Mouse (Mus musculus) hindbrain, embryonic 15.5 days (tissue): ENCODE measurements around the gene Akap8. TPM values are rescaled to one million over a fixed set of nuclear protein-coding genes. Genes with fewer than 3 reads are reported as not detected.

ENCODE experiments used
- ATAC-seq: fragments of 200-750 bp; cut with Nextera tagmentation; 2 replicates; pipeline ENCODE4 v1.8.0; 2017; ENCODE audit warnings: low read depth, moderate number of reproducible peaks, moderate TSS enrichment; ENCODE audit not compliant: low FRiP score
- H3K27ac ChIP-seq: fragments of 300-500 bp; sonication (generic); replicated peaks from 2 replicates; pipeline ENCODE4 v1.5.1; 2015; ENCODE audit warnings: mild to moderate bottlenecking, inconsistent platforms
- H3K27me3 ChIP-seq: fragments of 300-500 bp; sonication (generic); 2 replicates; pipeline ENCODE4 v1.6.1; 2015; ENCODE audit warnings: control low read depth, inconsistent platforms
- H3K36me3 ChIP-seq: fragments of 300-500 bp; sonication (generic); 2 replicates; pipeline ENCODE4 v1.6.1; 2015; ENCODE audit warnings: control low read depth, inconsistent platforms
- H3K4me1 ChIP-seq: fragments of 300-500 bp; sonication (generic); replicated peaks from 2 replicates; pipeline ENCODE4 v1.6.1; 2015; ENCODE audit warnings: control low read depth, inconsistent platforms
- H3K4me2 ChIP-seq: fragments of 300-500 bp; sonication (generic); 2 replicates; pipeline ENCODE4 v1.6.1; 2015; ENCODE audit warnings: moderate library complexity, mild to moderate bottlenecking, inconsistent platforms
- H3K4me3 ChIP-seq: fragments of 300-500 bp; sonication (generic); 2 replicates; pipeline ENCODE4 v1.5.1; 2015; ENCODE audit warnings: mild to moderate bottlenecking, inconsistent platforms
- H3K9ac ChIP-seq: fragments of 300-500 bp; sonication (generic); 2 replicates; pipeline ENCODE4 v1.6.1; 2015; ENCODE audit warnings: inconsistent platforms
- H3K9me3 ChIP-seq: fragments of 300-500 bp; sonication (generic); 2 replicates; pipeline ENCODE4 v1.6.1; 2016; ENCODE audit warnings: control low read depth, inconsistent platforms
- WGBS: fragments of 180-500 bp; shearing (Covaris S2); methylation state at CpG from one replicate; pipeline ENCODE4 v1.1.7; 2015; 5-methylcytosine and 5-hydroxymethylcytosine counted together
- polyA plus RNA-seq: library from polyadenylated mRNA; unstranded; fragments of >200 nt; fragmentation: Nextera tagmentation; extraction: Ambion mirVana; gene quantifications from 2 replicates; pipeline ENCODE4 v1.2.1, GENCODE M21; 2015

The Akap8 gene
- polyA plus RNA-seq, 1 experiment from 2014 or later, result 106 TPM

DNA sequence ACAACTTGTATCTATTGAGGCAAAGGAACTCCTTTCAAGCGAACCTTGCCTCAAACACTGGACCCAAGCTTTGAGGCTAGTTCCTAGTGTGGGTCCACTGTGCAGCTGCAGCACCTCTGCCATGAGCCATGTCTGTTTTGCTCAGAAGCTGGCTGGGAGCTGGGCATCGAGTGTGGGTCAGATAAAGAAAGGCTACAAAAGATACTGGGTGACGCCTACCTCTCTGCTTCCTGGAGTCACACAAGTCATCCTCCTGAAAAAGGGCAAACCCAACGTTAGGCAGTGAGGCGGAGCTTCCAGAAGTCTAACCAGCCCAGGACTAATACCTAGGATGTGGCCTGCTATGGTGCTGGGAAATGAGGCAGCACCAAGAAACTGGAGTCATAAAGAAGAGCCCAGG lies 7.1 kb downstream of the Akap8 start:
- ATAC-seq, result no peak
- Histone ChIP-seq H3K27ac (no peak overlapping the region), H3K9me3 (no peaks in the 10 kb centered on the region), H3K4me3 (no peak overlapping the region), H3K4me2 (no peak overlapping the region), H3K4me1 (peaks cover 7% of the 10 kb centered on the region), H3K36me3 (peaks cover 86% of the 10 kb centered on the region), H3K9ac (no peak overlapping the region), H3K27me3 (no peaks in the 10 kb centered on the region)
- WGBS, result 84% methylated on average over 5 of the region's 5 CpGs

DNA sequence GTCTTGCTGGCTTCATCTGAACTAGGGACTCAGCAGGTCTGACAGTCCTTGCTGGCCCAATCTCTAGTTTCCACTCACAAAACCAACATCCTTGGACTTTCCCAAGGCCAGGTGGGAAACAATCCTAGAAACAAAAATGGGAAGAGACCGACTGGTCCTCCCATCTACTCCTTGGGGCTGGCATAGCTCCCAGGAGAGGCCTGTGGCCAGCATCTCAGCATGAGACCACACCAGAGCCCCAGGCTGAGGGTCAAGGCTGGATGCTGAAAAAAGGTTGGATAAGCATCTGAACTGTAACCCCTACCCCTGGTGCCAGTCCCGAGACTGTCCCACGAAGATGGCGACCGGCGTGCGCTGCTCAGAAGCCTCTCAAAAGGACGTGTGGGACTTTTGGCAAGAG lies 8.2 kb downstream of the Akap8 start:
- Histone ChIP-seq H3K27ac (no peak overlapping the region), H3K4me2 (no peak overlapping the region), H3K36me3 (peaks cover 97% of the 10 kb centered on the region), H3K9me3 (no peaks in the 10 kb centered on the region), H3K4me3 (no peak overlapping the region), H3K9ac (no peak overlapping the region), H3K4me1 (no peaks in the 10 kb centered on the region), H3K27me3 (no peaks in the 10 kb centered on the region)
- no peak for ATAC-seq
- 95% methylated on average over 8 of the region's 8 CpGs for WGBS

DNA sequence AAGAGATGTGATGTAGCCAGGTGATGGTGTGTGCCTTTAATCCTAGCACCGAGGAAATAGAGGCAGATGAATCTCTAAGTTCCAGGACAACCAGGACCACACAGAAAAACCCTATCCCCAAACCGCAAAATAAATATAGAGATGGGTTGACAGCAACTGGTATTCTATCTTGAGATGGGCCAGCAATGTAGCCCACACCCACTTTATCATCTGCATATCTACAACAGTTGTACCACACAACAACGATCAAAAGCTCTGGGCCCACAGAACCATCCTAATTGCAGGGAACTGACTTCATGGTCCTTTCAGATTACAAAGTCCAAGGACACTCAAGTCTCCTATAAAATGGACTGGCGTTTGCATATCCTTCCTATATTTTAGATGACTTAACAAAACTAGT lies 13.1 kb downstream of the Akap8 start:
- no peak for ATAC-seq
- no peaks in the 10 kb centered on the region for H3K9me3 ChIP-seq
- no peaks in the 10 kb centered on the region for H3K27me3 ChIP-seq
- H3K9ac ChIP-seq, result no peak overlapping the region
- WGBS, result 96% methylated on average over 4 of the region's 4 CpGs
- no peak overlapping the region for H3K4me2 ChIP-seq
- H3K36me3 ChIP-seq, result peaks cover 92% of the 10 kb centered on the region
- H3K27ac ChIP-seq, result no peak overlapping the region
- no peak overlapping the region for H3K4me3 ChIP-seq
- no peaks in the 10 kb centered on the region for H3K4me1 ChIP-seq

DNA sequence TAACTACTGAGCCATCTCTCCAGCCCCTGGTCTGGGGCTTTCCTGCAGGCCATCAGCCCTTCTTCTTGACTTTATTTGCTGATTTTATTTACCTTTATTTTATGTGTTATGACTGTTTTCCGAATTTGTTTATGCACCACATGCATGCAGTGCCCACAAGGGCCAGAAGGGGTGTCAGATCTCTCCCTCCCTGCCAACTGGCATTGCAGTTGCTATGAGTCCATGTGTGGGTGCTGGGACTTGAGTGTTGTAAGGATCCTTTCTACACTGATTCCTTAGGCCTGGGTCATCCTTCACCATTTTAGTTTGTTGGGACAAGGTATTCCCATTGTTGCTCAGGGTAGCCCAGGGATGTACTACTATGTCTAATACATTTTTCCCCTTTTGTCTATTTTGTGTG lies 22.9 kb downstream of the Akap8 start:
- H3K4me2 ChIP-seq, result no peak overlapping the region
- no peaks in the 10 kb centered on the region for H3K27me3 ChIP-seq
- H3K9ac ChIP-seq, result no peak overlapping the region
- no peaks in the 10 kb centered on the region for H3K4me1 ChIP-seq
- H3K9me3 ChIP-seq, result no peaks in the 10 kb centered on the region
- no peak overlapping the region for H3K27ac ChIP-seq
- no peaks in the 10 kb centered on the region for H3K36me3 ChIP-seq
- WGBS, result 93% methylated on average over 1 of the region's 1 CpGs
- H3K4me3 ChIP-seq, result no peak overlapping the region
- ATAC-seq, result no peak

DNA sequence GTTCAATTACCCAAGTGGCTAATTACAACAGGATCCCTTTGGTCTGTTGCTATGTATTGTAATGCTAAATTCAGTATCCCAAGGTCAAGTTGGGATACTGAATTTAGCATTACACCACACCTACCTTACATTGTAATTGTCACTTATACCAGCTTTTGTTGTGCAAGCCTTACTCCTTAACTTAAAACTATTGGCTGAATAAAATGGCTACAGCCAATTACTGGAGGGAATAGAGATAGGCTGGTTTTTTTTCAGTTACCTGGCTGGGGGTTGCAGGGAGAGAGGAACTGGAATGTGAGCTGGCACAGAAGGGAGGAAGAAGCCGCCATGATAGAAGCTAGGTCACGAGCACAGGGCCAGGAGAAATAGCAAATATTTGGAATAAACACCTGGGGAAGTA lies 25.1 kb downstream of the Akap8 start:
- WGBS, result 89% methylated on average over 2 of the region's 2 CpGs
- Histone ChIP-seq H3K27ac (no peak overlapping the region), H3K4me2 (no peak overlapping the region), H3K9ac (no peak overlapping the region), H3K4me3 (no peak overlapping the region), H3K27me3 (no peaks in the 10 kb centered on the region), H3K9me3 (no peaks in the 10 kb centered on the region), H3K4me1 (no peaks in the 10 kb centered on the region), H3K36me3 (no peaks in the 10 kb centered on the region)
- ATAC-seq, result no peak

DNA sequence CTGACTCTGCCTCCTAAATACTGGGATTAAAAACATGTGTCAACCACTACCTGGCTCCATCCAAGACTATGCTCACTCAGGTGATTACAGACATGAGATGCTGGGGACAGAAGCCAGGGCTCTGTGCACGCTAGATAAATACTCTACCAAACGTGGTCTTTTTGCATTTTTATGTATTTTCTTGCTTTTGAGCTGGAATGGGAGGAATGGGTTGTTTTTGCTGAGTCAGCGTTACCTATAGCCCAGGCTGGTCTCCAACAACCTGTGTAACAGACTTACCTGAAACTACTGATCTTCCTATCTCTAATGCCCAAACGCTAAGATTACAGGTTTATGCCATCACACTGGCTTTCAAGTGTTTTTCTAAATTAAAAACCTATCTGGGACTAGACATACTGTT lies 25.9 kb downstream of the Akap8 start:
- Histone ChIP-seq H3K27me3 (no peaks in the 10 kb centered on the region), H3K9me3 (no peaks in the 10 kb centered on the region), H3K4me3 (no peak overlapping the region), H3K4me2 (no peak overlapping the region), H3K9ac (no peak overlapping the region), H3K4me1 (no peaks in the 10 kb centered on the region), H3K27ac (no peak overlapping the region), H3K36me3 (no peaks in the 10 kb centered on the region)
- WGBS, result 89% methylated on average over 4 of the region's 4 CpGs
- ATAC-seq, result no peak

DNA sequence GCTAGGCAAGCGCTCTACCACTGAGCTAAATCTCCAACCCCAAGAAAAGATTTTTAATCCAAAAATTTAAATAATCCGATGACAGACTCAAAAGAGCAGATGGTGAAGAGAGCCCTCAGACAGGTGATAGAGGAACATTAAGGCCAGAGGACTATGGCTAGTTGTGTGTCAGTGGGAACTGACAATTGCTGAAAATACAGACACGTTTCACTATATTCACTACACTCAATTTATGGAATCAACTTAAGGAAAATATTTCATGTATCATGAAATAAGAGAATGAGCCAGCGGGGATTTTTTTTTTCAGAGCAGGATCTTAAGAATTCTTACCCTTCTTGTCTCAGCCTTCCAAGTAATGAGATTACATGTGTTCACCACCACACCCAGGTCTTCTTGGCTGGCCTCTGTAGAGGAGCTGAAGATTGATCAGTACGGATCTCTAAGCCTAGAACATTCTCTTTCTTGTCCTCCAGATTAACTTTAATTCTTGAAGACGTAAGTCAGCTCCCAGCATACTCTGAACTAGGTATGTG lies 35.8 kb downstream of the Akap8 start:
- H3K9me3 ChIP-seq, result no peaks in the 10 kb centered on the region
- H3K4me1 ChIP-seq, result peaks cover 46% of the 10 kb centered on the region
- peak overlapping the region; percentile 97 for H3K9ac ChIP-seq
- ATAC-seq, result no peak
- 54% methylated on average over 6 of the region's 6 CpGs for WGBS
- no peaks in the 10 kb centered on the region for H3K27me3 ChIP-seq
- peak overlapping the region; percentile 100 for H3K27ac ChIP-seq
- peak overlapping the region; percentile 80 for H3K4me2 ChIP-seq
- no peaks in the 10 kb centered on the region for H3K36me3 ChIP-seq
- peak overlapping the region; percentile 97 for H3K4me3 ChIP-seq

DNA sequence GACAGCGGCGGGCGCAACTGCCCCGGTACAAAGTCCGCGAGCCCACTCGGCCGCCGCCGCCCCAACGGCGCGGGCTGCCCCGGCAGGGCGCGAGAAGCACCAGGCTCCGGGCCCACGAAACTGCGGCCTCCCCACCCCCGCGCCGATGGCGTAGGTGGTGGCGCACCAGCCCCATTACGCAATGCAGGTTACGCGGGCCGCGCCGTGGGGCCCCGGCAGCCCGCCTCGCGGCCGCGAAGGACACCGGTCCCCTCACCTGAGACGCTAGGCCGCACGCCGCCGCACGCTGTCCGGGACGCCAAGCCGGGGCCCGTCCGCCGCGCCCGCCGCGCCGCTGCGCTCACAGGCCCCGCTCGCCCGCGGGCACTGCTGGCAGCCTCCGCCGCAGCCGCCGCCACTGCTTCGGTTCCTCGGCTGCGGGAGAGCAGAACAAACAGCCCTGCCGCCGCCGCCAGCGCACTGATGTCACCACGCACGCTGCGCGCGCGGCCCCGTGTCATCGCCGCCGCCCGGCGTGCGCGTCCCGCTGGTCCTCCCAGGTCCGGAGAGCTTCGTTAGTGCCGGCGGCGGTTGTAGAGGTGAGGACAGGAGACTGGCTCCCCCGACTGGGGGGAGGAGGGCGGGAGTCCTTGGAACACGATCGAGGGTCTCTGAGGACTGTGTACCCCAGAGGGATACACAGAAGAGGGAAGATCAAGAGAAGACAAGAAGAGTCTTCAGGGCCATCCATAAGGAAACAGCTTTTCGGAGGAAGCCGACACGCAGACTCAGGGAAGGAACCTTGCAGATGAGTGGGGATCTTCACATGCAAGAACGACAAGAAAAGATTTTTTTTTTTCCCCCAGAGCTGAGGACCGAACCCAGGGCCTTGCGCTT lies 36.5 kb downstream of the Akap8 start, which contains the start of gene Brd4:
Gene Brd4, minus strand, starts transcription at position 461 of the 876 bp plus-strand sequence.
- H3K4me1 ChIP-seq, result peaks cover 46% of the 10 kb centered on the region
- H3K4me2 ChIP-seq, result peak within 1 kb of the TSS; percentile 80
- no peaks in the 10 kb centered on the region for H3K27me3 ChIP-seq
- peak within 1 kb of the TSS; percentile 100 for H3K27ac ChIP-seq
- H3K9me3 ChIP-seq, result no peaks in the 10 kb centered on the region
- H3K4me3 ChIP-seq, result peak within 1 kb of the TSS; percentile 97
- ATAC-seq, result peak; percentile 91
- no peaks in the 10 kb centered on the region for H3K36me3 ChIP-seq
- under 1% methylated on average over 68 of the region's 100 CpGs for WGBS
- H3K9ac ChIP-seq, result peak within 1 kb of the TSS; percentile 97

DNA sequence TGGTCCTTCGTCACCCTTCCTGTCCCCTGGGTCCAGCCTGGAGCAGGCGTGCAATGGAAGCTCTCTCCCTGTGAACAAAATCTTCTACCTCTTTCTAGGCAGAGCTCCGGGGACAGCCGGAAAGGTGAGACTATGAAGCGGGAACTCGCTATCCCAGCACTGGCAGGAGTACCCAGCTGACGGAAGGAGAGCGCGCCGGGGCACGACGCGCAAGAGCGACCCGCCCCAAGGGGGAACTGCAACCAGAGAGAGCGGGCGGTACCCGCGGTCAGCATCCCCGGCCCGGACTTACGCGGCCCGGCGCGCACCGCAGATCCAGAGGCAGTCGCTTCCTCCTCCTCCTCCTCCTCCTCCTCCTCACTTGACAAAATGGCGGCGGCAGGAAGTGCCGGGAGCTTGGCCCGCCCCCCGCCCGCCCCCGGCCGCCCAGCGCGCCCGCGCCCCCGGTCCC lies 37.2 kb downstream of the Akap8 start:
- Histone ChIP-seq H3K27me3 (no peaks in the 10 kb centered on the region), H3K4me1 (peaks cover 49% of the 10 kb centered on the region), H3K27ac (peak overlapping the region; percentile 100), H3K4me3 (peak overlapping the region; percentile 97), H3K9ac (peak overlapping the region; percentile 97), H3K4me2 (peak overlapping the region; percentile 80), H3K36me3 (no peaks in the 10 kb centered on the region), H3K9me3 (no peaks in the 10 kb centered on the region)
- WGBS, result 1% methylated on average over 29 of the region's 41 CpGs
- ATAC-seq, result peak; percentile 62

DNA sequence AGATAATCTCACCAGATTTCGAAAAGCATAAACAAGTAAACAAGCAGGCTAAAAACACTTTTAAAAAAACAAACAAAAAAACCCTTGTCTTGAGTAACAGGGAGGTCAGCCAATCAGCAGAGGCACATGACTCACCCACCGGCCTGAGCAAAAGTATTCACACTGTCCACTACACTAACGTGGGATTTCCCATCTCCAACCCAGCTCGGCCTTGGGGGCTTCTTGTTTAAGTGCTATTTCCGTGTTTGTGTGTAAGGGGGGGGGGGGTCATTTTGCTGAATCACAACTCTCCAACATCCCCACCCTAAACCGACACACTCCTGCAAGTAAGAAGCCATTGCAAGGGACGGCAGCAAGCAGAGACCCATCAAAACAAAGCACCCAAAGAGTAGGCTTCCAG lies 37.7 kb downstream of the Akap8 start:
- Histone ChIP-seq H3K4me3 (peak overlapping the region; percentile 97), H3K27me3 (no peaks in the 10 kb centered on the region), H3K9me3 (no peaks in the 10 kb centered on the region), H3K4me2 (peak overlapping the region; percentile 80), H3K9ac (peak overlapping the region; percentile 97), H3K27ac (peak overlapping the region; percentile 100), H3K4me1 (peaks cover 50% of the 10 kb centered on the region), H3K36me3 (no peaks in the 10 kb centered on the region)
- 5% methylated on average over 7 of the region's 7 CpGs for WGBS
- ATAC-seq, result no peak; the same call in none of the 2 replicates

DNA sequence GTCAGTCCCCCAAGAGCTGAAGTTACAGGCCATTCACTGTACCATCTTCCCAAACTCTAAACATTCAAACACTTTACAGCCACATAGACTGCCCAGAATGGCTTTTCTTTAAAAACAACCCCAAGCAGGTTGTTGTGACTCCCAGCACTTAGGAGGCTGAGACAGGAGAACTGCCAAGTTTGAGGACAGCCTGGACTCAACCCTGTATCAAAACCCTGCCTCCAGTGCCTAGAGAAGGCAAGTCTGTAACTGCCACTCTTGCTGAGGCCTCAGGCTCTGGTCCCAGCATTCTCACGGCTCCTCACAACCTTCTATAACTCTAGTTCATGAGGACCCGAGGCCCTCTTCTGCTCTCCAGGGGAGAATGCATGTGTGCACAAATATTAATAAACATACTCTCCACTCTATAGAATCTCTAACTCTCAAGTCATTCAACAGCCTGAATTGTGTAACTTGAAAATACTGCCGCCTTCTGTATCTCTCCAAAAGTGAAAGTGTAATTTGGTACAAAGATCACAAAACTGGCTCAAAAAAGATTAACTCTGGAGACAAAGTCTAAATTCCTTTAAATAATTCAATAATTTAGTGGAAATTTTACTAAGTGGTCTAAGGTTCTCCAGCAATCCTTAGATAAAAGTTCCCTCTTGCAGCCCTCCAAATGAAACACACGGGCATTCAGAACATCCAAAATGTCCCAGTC lies 39.3 kb downstream of the Akap8 start:
- no peak for ATAC-seq
- Histone ChIP-seq H3K27me3 (no peaks in the 10 kb centered on the region), H3K4me1 (peaks cover 43% of the 10 kb centered on the region), H3K36me3 (no peaks in the 10 kb centered on the region), H3K4me2 (0 out of 2 replicates have a peak overlapping the region, but pooled peaks have one; percentile 80), H3K27ac (no peak overlapping the region), H3K9me3 (no peaks in the 10 kb centered on the region), H3K4me3 (no peak overlapping the region), H3K9ac (no peak overlapping the region)
- WGBS, result 81% methylated on average over 4 of the region's 4 CpGs

DNA sequence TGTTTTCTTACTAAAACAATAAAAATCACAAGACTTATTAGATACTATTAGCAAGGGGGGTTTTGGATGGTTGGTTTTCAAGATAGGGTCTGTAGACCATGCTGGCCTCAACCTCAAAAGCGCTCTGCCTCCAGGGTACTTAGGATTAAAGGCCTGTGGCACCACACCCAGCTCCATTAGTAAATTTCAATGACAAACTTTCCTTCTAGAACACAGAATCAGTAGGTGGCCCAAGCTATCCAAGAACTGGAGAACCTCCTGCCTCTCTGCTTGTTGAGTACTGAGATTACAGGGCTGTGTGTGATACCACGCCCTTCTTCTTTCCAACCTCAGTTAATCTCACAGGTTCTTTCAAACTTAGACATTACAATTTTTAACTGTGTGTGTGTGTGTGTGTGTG lies 39.9 kb downstream of the Akap8 start:
- 96% methylated on average over 2 of the region's 2 CpGs for WGBS
- Histone ChIP-seq H3K4me1 (peaks cover 39% of the 10 kb centered on the region), H3K27ac (no peak overlapping the region), H3K4me3 (no peak overlapping the region), H3K36me3 (no peaks in the 10 kb centered on the region), H3K9me3 (no peaks in the 10 kb centered on the region), H3K4me2 (no peak overlapping the region), H3K27me3 (no peaks in the 10 kb centered on the region), H3K9ac (no peak overlapping the region)
- no peak for ATAC-seq
